Mouse (Mus musculus): ENCODE measurements around the gene Aknad1. TPM values are rescaled to one million over a fixed set of nuclear protein-coding genes. Genes with fewer than 3 reads are reported as not detected.

The Aknad1 gene
- total RNA-seq (2014; fragmentation: Nextera tagmentation) (1.3 and 2.0 TPM in 2 replicates), total RNA-seq (2017) (1.0 TPM in 1 of 2 replicates, not detected in the other)

DNA sequence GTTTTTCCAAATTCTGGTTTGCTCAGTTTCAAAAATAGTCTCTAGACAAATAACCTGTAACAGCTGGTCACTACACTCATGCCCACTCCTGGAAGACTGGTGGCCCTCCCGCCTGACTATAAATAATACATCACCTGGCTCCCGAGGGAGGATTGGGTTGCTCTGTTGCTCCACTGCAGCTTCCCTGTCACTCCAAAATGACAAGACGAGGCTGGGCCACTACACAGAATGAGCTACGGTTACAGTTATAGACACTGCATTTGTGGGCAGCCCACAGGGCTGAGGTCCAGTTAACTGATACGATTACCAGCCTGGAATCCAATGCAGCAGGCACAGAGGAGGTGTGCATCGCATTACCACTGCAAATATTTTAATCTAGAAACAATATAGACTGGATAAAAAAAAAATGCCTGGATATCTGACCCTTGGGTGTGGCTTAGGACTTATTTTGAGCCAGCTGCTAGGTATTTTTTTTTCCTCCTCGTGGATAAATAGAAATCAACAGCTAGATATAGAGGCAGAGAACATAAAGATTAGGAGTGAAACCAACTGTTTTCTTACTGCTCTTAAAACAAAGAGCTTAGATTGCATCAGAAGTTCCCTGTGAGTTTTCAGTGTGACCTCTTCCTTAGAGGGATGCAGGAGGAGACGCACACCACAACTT is at the start of gene Aknad1:
Aknad1 (plus strand) TSS at position 614 of the 664 bp plus-strand sequence.
- ATAC-seq (replicated peaks; ENCODE audit: low FRiP score, low TSS enrichment, poor library complexity, severe bottlenecking): no peak

DNA sequence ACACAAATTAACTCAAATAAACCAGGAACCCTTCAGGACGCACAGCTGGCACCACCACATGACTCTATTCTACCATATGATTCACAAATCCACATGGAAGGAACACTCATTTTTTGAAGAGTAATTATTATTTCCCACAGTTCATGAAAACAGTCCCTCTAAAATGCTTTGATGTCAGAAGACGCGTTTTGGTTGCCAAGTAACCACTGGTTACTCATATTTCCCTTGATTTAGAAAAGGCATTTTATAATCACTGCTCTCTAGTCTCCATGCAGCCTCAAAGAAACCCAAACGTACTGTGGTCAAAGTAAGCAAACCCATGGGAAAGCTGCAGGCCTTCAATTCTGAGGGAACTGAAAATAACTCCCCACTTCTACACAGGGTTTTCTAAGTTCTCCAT is 49.5 kb upstream of the Aknad1 start:
- no peak for ATAC-seq (replicated peaks; ENCODE audit: low FRiP score, low TSS enrichment, poor library complexity, severe bottlenecking)

DNA sequence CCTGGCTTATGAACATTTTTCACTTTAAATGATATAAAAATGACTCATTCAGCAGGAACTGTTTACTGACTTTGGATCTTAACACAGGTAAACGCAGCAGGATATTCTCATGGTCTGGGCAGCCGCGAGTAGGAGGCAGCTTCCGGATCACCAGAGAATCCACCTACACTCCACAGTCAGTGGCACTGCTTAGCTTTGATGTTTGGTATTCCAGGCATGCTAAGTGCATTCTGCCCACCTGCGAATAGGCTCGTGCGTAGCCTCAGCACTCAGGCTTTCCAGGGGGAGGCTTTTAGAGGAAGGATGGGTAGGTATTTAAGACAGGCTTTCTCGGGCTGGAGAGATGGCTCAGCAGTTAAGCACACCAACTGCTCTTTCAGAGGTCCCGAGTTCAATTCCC is 45.1 kb upstream of the Aknad1 start:
- no peak for ATAC-seq (replicated peaks; ENCODE audit: low FRiP score, low TSS enrichment, poor library complexity, severe bottlenecking)

DNA sequence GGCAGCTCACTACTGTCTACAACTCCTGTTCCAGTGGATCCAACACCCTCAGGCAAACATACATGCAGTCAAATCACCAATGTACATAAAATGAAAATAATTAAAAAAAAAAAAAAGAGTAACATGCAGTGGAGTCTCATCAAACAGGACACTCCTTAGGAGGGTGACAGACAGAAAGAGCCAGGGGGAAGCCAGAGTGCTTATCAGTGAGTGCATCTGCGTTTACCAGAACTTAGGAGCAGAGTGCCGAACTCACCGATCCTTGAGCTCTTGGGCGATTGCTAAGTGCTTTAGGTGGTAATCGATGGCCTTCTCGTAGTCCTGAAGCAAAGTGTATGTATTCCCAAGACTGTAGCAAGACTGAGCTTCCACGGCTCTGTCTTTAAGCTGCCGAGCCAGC is 40.8 kb upstream of the Aknad1 start:
- ATAC-seq (replicated peaks; ENCODE audit: low FRiP score, low TSS enrichment, poor library complexity, severe bottlenecking): no peak

DNA sequence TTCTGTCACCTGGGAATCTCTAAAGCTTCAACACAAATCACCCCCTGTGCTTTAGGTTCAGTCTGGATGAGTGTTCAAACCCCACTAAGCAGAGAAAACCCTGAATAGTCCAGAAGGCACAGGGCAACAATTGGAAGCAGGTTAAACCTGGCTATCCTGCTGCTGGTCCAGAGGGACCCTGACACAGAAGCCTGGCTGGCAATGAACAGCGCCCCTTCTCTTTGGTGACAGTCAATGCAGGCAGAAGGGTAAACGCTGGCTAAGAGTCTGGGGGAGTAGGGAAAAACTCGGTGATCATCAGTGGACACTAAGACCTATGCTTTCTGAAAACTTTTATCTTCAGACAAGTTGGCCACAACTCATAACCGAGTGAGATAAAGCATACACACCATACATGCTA is 39.7 kb upstream of the Aknad1 start:
- no peak for ATAC-seq (replicated peaks; ENCODE audit: low FRiP score, low TSS enrichment, poor library complexity, severe bottlenecking)

DNA sequence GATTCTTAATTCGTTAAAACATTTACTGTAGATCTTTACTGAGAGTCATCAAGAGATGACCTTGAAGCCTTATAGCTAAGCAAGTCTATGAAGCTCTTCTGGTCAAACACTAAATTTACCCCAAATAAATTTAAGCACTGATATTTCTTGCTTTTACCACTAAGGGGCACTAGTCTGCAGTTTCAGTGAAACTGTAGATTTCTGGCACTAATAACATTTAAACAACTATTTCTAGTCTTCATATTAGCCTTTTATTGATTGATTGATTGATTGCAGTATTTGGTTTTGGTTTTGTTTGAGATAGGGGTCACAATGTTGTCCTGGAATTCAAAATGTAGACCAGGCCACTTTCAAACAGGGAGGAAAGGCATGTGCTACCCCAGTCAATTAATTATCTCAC is 38.2 kb upstream of the Aknad1 start:
- no peak for ATAC-seq (replicated peaks; ENCODE audit: low FRiP score, low TSS enrichment, poor library complexity, severe bottlenecking)

DNA sequence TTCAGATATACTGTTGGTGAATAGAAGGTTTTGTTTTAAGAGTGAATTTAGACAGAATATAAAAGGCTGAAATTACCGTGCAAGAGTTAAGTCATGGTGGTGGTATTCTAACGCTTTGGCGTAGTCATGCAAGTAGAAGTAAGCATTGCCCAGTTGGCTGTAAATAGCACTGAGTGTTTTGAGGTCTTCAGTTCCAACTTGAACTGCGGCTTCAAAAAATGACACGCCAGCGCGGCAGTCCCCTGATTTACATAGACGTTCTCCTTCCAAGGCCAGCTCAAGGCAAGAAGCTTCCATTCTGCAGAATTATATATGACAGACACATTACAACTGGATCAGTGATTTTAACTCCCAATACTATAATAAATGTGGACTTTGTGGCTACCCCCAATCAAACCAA is 36.7 kb upstream of the Aknad1 start:
- no peak for ATAC-seq (replicated peaks; ENCODE audit: low FRiP score, low TSS enrichment, poor library complexity, severe bottlenecking)

DNA sequence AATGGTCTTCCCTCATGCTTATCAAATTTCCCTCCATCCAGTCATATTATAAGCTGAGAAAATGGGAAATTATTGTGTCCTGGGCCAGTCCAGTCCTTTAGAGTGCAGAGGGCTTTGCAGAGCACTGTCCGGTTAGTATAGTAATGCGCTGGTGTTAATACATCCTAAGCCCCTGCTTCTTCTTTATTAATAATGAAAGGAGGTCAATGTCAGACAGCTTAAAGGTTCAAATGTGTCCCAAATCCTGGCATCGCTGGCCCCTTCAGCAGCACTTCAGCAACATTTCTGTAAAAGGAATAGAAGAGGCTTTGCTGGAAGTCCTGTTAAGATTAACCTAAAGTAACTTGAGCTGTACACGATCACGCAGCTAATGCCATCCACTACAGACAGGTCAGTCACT is 28.2 kb upstream of the Aknad1 start:
- ATAC-seq (replicated peaks; ENCODE audit: low FRiP score, low TSS enrichment, poor library complexity, severe bottlenecking): no peak

DNA sequence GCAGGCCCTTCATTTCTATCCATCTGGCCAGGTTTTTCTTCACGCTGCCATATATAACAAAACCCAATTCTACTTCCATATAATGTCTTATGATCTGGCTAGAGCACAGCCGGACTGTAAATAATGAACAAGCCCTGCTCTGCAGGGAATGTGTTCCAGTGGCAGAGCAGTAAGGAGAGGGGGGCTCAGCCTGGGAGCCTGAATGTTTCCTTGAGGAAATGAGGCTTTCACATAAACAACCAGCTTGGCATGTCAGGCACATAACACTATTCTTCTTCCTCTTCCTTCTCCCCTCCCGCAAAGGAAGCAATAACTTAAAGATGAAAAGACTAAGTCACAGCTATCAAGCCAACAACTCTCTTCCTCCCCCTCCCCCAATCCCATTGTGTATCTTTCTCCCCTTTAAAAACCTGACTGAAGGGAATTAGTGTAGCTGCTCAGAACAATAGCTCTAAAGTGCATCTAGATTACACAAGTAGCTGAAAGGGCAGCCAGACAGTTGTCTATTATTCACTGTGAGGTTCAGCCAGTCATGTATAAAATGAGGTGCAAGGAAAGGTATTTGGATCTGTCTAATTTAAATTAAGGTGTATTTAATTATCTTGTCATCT is 26.3 kb upstream of the Aknad1 start:
- no peak for ATAC-seq (replicated peaks; ENCODE audit: low FRiP score, low TSS enrichment, poor library complexity, severe bottlenecking)

DNA sequence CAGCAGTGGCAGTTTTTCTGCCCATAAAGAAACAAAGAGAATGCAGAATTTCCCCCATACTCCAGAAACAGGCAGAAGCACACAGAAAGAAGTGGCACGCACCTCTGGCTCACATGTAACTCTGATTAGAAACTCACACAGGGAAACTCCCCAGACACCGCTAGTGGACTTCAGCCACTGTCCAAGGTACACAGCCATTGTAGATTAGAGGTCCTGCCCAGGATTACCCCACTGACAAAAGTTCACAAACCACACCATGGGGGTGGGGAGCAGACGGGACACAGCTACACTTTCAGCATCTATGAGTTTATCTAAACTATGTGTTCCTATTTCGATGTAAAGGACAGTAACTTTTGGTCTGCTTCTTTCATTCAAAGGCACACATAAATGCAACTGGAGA is 24.6 kb upstream of the Aknad1 start:
- ATAC-seq (replicated peaks; ENCODE audit: low FRiP score, low TSS enrichment, poor library complexity, severe bottlenecking): no peak

DNA sequence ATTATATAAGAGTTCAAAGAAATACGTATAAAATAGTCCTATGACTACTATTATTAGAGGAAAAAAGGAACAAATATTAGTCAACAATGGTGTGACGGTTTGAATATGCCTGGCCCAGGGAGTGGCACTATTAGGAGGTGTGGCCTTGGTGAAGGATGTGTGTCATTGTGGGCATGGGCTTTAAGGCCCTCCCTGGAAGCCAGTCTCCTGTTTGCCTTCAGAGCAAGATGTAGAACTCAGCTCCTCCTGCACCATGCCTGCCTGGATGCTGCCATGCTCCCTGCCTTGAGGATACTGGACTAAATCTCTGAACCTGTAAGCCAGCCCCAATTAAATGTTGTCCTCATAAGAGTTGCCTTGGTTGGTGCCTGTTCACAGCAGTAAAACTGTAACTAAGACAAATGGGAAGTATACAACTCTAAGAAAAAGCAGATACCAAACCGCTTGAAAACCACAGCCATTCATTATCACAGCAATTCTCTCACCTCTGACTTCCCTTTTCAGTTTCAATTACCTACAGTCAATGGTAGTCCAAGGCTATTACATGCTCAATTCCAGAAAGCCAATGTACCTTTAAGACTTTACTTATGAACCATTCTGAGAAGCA is 21.5 kb upstream of the Aknad1 start:
- ATAC-seq (replicated peaks; ENCODE audit: low FRiP score, low TSS enrichment, poor library complexity, severe bottlenecking): 0 out of 2 replicates have a peak, but pooled peaks have one; percentile 41

DNA sequence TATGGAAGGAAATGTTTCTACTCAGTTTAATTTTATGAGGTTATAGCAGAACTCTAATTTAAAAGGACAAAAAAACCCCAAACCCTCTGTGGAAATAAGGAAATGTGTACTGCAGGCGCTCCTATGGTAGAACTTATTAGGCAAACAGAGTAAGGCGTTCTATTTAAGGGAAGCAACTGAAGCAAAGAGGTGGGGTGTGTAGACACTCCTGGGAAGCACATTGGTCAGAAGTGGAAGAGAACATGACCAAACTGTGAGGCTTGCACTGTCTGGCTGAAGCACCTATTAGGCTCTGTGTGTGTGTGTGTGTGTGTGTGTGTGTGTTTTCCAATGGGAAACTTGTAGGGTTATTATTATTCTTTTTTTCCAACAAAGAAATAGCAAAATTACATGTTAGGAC is 20.1 kb upstream of the Aknad1 start:
- no peak for ATAC-seq (replicated peaks; ENCODE audit: low FRiP score, low TSS enrichment, poor library complexity, severe bottlenecking)

DNA sequence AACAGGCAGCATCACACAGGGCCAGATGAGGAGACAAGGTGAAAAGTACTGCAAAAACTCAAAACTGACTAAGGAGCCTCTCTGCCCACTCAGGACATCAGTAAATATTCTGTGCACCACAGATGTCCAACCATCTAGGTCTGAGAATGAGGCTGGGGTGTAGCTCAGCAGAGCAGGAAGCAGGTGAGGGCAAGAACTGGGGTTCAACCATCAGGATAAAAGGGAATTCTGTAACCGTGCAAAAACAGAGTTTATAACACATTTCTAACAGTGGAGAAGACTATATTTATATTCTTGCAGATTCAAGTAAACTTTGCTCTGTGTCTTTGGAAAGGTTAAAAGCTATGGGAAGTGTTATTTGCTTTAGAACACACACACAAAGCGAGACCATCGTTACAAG is 19.7 kb upstream of the Aknad1 start:
- ATAC-seq (replicated peaks; ENCODE audit: low FRiP score, low TSS enrichment, poor library complexity, severe bottlenecking): no peak

DNA sequence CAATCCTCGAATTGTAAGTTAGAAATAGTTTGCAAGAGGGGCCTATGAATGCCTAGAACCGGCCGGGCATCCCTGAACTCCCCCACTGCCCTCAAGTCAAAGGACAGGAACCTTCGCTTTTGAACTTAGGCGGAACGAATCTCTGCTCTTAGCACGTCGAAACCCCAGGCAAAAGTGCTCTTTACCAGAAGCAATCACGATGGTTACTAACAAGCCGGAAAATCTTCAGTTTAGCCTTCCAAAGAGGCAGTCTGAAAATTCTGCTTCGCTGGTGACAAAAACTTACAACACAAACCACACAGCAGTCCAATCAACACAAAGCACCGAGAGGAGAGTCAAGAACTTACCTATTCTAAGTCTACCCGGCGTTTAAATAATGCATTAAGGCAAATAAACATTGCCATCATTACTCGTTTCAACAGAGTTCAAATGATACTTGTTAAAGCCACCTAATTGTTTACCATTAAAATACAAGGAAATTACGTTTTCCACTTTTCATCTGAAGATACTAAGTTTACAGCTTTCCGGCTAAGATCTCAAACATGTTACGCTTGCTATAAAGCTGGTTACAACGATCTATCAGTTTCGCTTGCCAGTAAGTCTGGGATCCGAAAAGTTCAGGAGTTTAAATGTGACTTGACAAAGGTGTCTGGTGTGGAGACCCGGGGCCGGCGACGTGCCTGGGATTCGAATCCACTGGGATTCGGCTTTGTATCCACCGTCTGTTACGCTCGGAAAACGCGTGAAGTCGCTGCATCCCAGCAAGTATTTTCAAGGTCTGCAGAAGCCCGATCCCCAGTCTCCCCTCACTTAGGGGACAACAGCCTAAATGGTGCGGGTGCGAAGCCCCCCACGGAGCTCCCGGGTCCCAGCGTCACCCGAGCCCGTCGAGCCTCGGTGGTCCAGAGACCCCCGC is 18.1 kb upstream of the Aknad1 start:
- no peak for ATAC-seq (replicated peaks; ENCODE audit: low FRiP score, low TSS enrichment, poor library complexity, severe bottlenecking)

DNA sequence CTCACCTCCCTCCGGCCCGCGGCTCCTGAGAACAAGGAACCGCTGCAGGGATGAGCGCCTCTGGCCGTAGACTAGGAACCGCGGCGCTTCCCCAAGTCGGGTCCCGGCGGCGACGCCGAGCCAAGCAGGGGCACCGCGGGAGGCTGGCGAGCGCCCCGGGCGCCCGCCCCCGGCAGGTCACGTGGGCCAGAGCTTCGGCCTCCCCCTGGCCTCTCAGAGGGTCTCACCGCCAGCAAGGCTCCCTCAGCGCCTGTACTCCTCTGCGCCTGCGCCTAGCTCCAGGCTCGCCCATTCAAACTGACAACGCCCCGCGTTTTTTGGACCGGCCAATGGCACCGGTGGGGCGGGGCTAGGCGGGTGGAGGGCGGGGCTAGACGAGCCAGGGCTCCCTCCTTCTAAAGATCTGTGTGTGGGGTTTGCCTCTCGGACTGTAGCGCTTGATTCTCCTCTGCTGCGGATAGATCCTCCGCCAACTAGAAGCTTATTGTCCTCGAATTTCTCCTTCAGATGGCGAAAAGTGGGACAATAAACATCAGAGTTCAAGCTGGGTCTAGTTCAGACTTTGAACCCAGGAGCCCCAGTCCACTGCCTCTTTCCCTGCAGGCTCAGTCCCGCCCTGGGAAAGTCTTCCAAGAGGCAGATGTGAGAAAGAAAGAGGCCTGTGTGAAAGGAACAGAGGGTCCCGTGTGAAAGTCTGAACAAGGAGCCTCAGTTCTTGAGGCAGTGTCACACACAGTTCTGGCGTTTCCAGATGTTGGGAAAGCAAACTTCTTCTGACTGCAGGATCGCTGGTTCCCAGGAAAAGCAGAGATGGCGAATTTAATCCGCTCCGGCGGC is 17.2 kb upstream of the Aknad1 start, which contains the start of gene Gpsm2:
Gpsm2 (minus strand) TSS at position 274 of the 837 bp plus-strand sequence.
- ATAC-seq (replicated peaks; ENCODE audit: low FRiP score, low TSS enrichment, poor library complexity, severe bottlenecking): peak; percentile 96

DNA sequence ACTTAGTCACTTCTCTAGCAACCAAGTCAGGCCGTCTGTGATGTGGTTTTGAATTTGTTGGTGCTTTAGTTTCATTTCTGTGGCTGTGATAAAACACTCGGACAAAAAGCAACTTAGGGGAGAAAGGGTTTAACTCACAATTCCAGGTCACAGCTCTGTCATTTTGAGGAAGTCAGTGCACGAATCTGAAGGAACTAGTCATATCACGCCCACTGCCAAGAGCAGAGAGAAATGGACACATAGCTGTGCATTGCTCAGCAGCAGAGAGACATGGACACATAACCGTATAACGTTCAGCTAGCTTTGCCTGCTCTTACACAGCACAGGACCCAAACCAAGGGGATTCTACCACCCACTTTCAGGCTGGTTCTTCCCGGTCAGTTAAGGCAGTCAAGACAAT is 13.0 kb upstream of the Aknad1 start:
- ATAC-seq (replicated peaks; ENCODE audit: low FRiP score, low TSS enrichment, poor library complexity, severe bottlenecking): no peak

DNA sequence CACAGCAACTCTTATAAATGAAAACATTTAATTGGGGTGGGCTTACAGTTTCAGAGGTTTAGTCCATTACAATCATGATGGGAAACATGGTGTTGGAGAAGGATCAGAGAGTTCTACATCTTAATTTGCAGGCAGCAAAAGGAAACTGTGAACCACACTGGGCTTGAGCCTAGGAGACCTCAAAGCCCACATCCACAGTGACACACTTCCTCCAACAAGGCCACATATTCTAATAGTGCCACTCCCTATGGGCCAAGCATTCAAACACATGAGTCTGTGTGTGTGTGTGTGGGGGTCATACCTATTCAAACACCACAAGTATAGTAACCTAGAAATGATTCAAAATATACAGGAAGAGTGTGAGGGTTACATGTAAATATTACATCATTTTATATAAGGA is 12.1 kb upstream of the Aknad1 start:
- ATAC-seq (replicated peaks; ENCODE audit: low FRiP score, low TSS enrichment, poor library complexity, severe bottlenecking): no peak

DNA sequence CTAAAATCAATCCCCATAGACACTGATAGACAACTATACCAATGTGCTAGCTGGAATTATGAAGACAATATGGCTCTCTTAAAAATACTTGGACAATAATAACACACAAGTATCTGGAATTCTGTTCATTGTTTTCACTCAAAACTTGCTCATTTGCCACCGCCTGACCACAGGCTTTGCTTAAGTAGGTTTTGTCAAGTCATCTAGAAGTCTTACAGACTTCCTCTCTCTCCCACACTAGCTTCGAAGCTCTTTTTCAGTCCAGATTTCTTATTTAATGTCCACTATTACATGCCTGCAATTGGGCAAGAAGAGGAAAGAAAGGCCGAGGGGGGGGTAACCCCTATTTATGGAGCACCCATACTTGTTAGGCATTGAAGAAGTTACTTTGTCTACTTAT is 11.7 kb upstream of the Aknad1 start:
- no peak for ATAC-seq (replicated peaks; ENCODE audit: low FRiP score, low TSS enrichment, poor library complexity, severe bottlenecking)

DNA sequence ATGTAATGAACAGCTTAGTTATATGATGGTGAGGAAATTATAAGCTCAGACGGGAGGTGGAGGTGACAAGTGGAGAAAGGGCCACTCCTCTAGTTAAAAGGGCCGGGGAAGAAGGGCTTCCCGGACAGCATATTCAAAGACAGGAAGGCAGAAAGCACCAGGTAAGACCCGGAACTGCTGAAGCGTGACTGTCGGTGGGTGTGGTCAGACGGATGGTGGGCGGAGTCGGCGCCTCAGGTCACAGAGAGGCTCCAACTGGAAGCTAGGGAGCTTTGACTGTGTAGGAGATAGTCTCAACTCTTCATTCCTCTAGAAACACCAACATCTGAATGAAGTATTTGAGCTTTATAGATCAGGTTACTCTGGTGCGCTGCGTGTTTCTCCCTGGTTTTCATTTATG is 9.1 kb upstream of the Aknad1 start:
- ATAC-seq (replicated peaks; ENCODE audit: low FRiP score, low TSS enrichment, poor library complexity, severe bottlenecking): peak; percentile 82
